7 mouse cellular contexts compared by ENCODE assay signal in the genomic region with DNA sequence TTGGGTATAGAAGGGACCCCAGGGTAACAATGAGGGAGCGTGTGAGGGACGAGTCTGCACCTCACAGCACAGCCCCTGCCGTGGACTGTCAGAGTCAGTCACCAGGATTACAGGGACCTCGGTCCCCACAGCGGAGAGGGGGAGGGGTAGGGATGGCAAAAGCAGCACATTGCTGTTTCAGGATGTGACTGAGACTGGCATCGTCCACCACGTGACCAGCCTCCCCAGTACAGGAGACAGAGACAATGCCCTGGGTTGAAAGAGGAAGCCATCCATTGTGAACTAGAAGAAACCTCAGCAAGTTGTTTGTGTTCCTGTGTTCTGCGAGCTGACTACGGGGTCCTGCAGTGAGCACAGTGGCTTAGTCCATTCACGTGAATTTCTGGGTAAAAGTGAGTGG.
DNase-seq lines count a peak whose midpoint lies in the region; ATAC-seq and TF ChIP-seq lines count a peak whose summit lies in the region.

No protein-coding gene starts in this region.

- no peak for TF ChIP-seq EP300 in liver, embryonic 14.5 days (IDR thresholded peaks at IDR 0.05; ENCODE audit: low read depth)

- H3K4me2 ChIP-seq in liver, embryonic 14.5 days (ENCODE audit: low read depth) = no peak overlapping the region
- peak overlapping the region; percentile 43 for H3K4me2 ChIP-seq in neural tube, embryonic 12.5 days (replicated peaks)

- no peak for TF ChIP-seq CTCF in liver, embryonic 14.5 days (IDR thresholded peaks at IDR 0.05; ENCODE audit: low read depth)

- H3K4me1 ChIP-seq in liver, embryonic 14.5 days (replicated peaks; ENCODE audit: control insufficient read depth in 2 of 2, insufficient read depth in 2 of 2, low read length in 1 of 2) = peaks cover 0 to 7% of the 10 kb centered on the region in 2 experiments; a peak in 2 of 4 replicates
- H3K4me1 ChIP-seq in neural tube, embryonic 12.5 days = peaks cover 43% of the 10 kb centered on the region

- no peaks in the 10 kb centered on the region for H3K27me3 ChIP-seq in liver, embryonic 14.5 days (ENCODE audit: control insufficient read depth, insufficient read depth, low read length)
- no peaks in the 10 kb centered on the region for H3K27me3 ChIP-seq in neural tube, embryonic 12.5 days (replicated peaks)

- H3K9ac ChIP-seq in liver, embryonic 14.5 days (replicated peaks) = no peak overlapping the region
- H3K9ac ChIP-seq in neural tube, embryonic 12.5 days = no peak overlapping the region

- 10% methylated on average over 10 of the region's 10 CpGs for WGBS in liver, embryonic 14.5 days (ENCODE audit: insufficient replicate concordance)
- 5% methylated on average over 10 of the region's 10 CpGs for WGBS in neural tube, embryonic 12.5 days

- H3K27ac ChIP-seq in liver, embryonic 14.5 days = no peak overlapping the region
- peak overlapping the region; percentile 21; the same call in 1 of the 2 replicates for H3K27ac ChIP-seq in neural tube, embryonic 12.5 days

- no peak overlapping the region for H3K4me3 ChIP-seq in liver, embryonic 14.5 days (ENCODE audit: insufficient read depth in 1 of 2, low read depth in 2 of 2, low read length in 2 of 2)
- no peak overlapping the region for H3K4me3 ChIP-seq in neural tube, embryonic 12.5 days

- peak; percentile 81 for ATAC-seq in granulocyte monocyte progenitor cell, adult 5-6 weeks (replicated peaks; ENCODE audit: poor library complexity, severe bottlenecking)
- ATAC-seq in liver, embryonic 14.5 days (ENCODE audit: insufficient read depth) = peak; percentile 31; the same call in 1 of the 2 replicates
- ATAC-seq in neural tube, embryonic 12.5 days (ENCODE audit: low FRiP score, low read depth) = peak; percentile 82

- H3K36me3 ChIP-seq in liver, embryonic 14.5 days (replicated peaks; ENCODE audit: control insufficient read depth, insufficient read depth, low read depth) = no peaks in the 10 kb centered on the region
- H3K36me3 ChIP-seq in neural tube, embryonic 12.5 days = no peaks in the 10 kb centered on the region

- H3K9me3 ChIP-seq in liver, embryonic 14.5 days (ENCODE audit: control insufficient read depth, low read length) = no peaks in the 10 kb centered on the region
- no peaks in the 10 kb centered on the region for H3K9me3 ChIP-seq in neural tube, embryonic 12.5 days

- DNase-seq in Muller cell, postnatal 12 days (ENCODE audit: inconsistent ontology term) = peak; percentile 59
- DNase-seq in adrenal gland, postnatal 36 days = peak; percentile 52 to 68
- peak; percentile 44 for DNase-seq in kidney, adult 18-20 months
- peak in 1 of 3 experiments; percentile 2 for DNase-seq in liver, embryonic 14.5 days (ENCODE audit: low read depth in 3 of 3, low spot score in 3 of 3)
- no peak for DNase-seq in thymus, postnatal 25 days

Comparison
In these comparisons a context has a peak if more than half of its experiments do, and no peak if none do; other contexts are left out.
1. ATAC-seq: peak in every context shown above with its lines; median percentile 82 in neural tube, embryonic 12.5 days; 81 in granulocyte monocyte progenitor cell, adult 5-6 weeks; 31 in liver, embryonic 14.5 days.